Mouse (Mus musculus) brain, embryonic 14.5 days (tissue): Measurements from ENCODE around the gene Sh2d6.

ENCODE experiments used
- CTCF ChIP-seq: fragments of 200-500 bp; IDR thresholded peaks from 2 replicates; pipeline ENCODE4 v1.5.1; 2012; ENCODE audit warnings: inconsistent platforms, mild to moderate bottlenecking, moderate library complexity, borderline replicate concordance; ENCODE audit not compliant: insufficient read depth, insufficient read length; ENCODE audit errors: extremely low read depth
- POLR2A ChIP-seq: fragments of 200-500 bp; IDR thresholded peaks from 2 replicates; pipeline ENCODE4 v1.6.1; 2012; ENCODE audit warnings: mild to moderate bottlenecking, inconsistent platforms, borderline replicate concordance; ENCODE audit not compliant: poor library complexity, insufficient read depth, insufficient read length, severe bottlenecking; ENCODE audit errors: extremely low read depth

DNA sequence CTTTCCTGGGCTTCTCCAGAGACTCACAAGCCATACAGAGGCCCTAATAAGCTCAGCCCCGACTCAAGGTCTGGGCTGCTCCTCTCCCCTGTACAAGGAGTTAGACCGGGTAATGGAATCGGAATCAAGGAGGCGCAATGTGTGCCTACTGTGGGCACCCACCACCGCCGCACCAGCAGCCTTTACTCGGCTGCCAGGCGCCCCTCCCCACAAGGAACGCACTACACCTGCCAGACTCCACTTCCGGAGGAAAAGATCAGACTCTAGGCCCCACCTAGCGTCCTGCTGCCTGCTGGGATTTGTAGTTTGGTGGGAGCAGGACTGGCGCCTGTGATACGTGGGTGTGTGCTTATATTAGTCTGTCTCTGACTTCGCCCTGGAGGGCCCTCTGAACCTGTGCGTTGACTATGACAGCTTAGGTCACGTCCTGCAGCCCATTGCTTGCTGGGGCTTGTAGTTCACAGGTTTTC is 17.1 kb upstream of the Sh2d6 start:
- TF ChIP-seq CTCF (no peak), POLR2A (peak; percentile 56; the same call in 1 of the 2 replicates)
